Mouse (Mus musculus) heart, adult 11 months (tissue): ENCODE results near the gene Aggf1.

ENCODE experiments used
- DNase-seq: peaks from one replicate; pipeline ENCODE4 v3.0.0; 2022

Gene Aggf1

GRCm38 (mm10) chr13:95374701-95375553 lies at the start of gene Aggf1:
Gene Aggf1, minus strand, starts transcription at chr13:95375352.
- peak; percentile 99 for DNase-seq

GRCm38 (mm10) chr13:95424932-95425331 lies 49.8 kb upstream of the Aggf1 start:
- no peak for DNase-seq

- DNase-seq, result no peak
Measured at GRCm38 (mm10) chr13:95419204-95419749, 44.1 kb upstream of the Aggf1 start.

- DNase-seq, result no peak
Measured at GRCm38 (mm10) chr13:95418575-95419203, 43.5 kb upstream of the Aggf1 start.

GRCm38 (mm10) chr13:95412257-95412656 lies 37.1 kb upstream of the Aggf1 start:
- no peak for DNase-seq

GRCm38 (mm10) chr13:95393242-95393641 lies 18.1 kb upstream of the Aggf1 start:
- DNase-seq, result peak; percentile 67

- DNase-seq, result peak; percentile 86
Measured at GRCm38 (mm10) chr13:95389866-95390865, 15.0 kb upstream of the Aggf1 start.

GRCm38 (mm10) chr13:95388226-95388625 lies 13.1 kb upstream of the Aggf1 start:
- peak; percentile 60 for DNase-seq

GRCm38 (mm10) chr13:95382418-95382817 lies 7.3 kb upstream of the Aggf1 start:
- peak; percentile 87 for DNase-seq

- peak; percentile 95 for DNase-seq
Measured at GRCm38 (mm10) chr13:95378696-95379095, 3.5 kb upstream of the Aggf1 start.

GRCm38 (mm10) chr13:95376689-95377289 lies 1.6 kb upstream of the Aggf1 start:
- peak; percentile 86 for DNase-seq

- no peak for DNase-seq
Measured at GRCm38 (mm10) chr13:95375554-95375914, 382 bp upstream of the Aggf1 start.

GRCm38 (mm10) chr13:95366356-95366755 lies 8.8 kb downstream of the Aggf1 start:
- DNase-seq, result no peak

GRCm38 (mm10) chr13:95363440-95363839 lies 11.7 kb downstream of the Aggf1 start:
- DNase-seq, result peak; percentile 92

GRCm38 (mm10) chr13:95358223-95358622 lies 16.9 kb downstream of the Aggf1 start:
- DNase-seq, result no peak

- DNase-seq, result no peak
Measured at GRCm38 (mm10) chr13:95348476-95348875, 26.7 kb downstream of the Aggf1 start.

- DNase-seq, result peak; percentile 89
Measured at GRCm38 (mm10) chr13:95347018-95347696, 28.0 kb downstream of the Aggf1 start.

- DNase-seq, result no peak
Measured at GRCm38 (mm10) chr13:95345869-95346268, 29.3 kb downstream of the Aggf1 start.

GRCm38 (mm10) chr13:95343470-95343869 lies 31.7 kb downstream of the Aggf1 start:
- DNase-seq, result no peak

- DNase-seq, result no peak
Measured at GRCm38 (mm10) chr13:95336122-95336677, 39.0 kb downstream of the Aggf1 start.
